Mouse (Mus musculus) lung, embryonic 14.5 days (tissue): Measurements from ENCODE around the gene Ppp1r17. TPM values are rescaled to one million over a fixed set of nuclear protein-coding genes. Genes with fewer than 3 reads are reported as not detected.

Experiments used
- ATAC-seq: fragments of 200-750 bp; cut with Nextera tagmentation; 2 replicates; pipeline ENCODE4 v1.8.0; 2017; ENCODE audit warnings: mild to moderate bottlenecking, moderate TSS enrichment, moderate library complexity; ENCODE audit not compliant: insufficient read depth
- DNase-seq: peaks from one replicate; pipeline ENCODE4 v3.0.0-alpha.2; 2015
- H3K27ac ChIP-seq: fragments of 300-500 bp; sonication (generic); 2 replicates; pipeline ENCODE4 v1.5.1; 2014; ENCODE audit warnings: low read depth, mild to moderate bottlenecking, moderate library complexity
- H3K27me3 ChIP-seq: fragments of 300-500 bp; sonication (generic); 2 replicates; pipeline ENCODE4 v1.6.1; 2014; ENCODE audit warnings: low read length, control low read depth; ENCODE audit not compliant: insufficient read depth
- H3K36me3 ChIP-seq: fragments of 300-500 bp; sonication (generic); 2 replicates; pipeline ENCODE4 v1.6.1; 2014; ENCODE audit warnings: control low read depth; ENCODE audit not compliant: insufficient read depth
- H3K4me1 ChIP-seq: fragments of 300-500 bp; sonication (generic); 2 replicates; pipeline ENCODE4 v1.6.1; 2014; ENCODE audit warnings: antibody characterized with exemption, control low read depth; ENCODE audit not compliant: insufficient read depth
- H3K4me2 ChIP-seq: fragments of 300-500 bp; sonication (generic); 2 replicates; pipeline ENCODE4 v1.6.1; 2014; ENCODE audit warnings: mild to moderate bottlenecking
- H3K4me3 ChIP-seq: fragments of 300-500 bp; sonication (generic); 2 replicates; pipeline ENCODE4 v1.5.1; 2014; ENCODE audit warnings: low read depth, low read length
- H3K9ac ChIP-seq: fragments of 300-500 bp; sonication (generic); 2 replicates; pipeline ENCODE4 v1.6.1; 2014
- H3K9me3 ChIP-seq: fragments of 300-500 bp; sonication (generic); 2 replicates; pipeline ENCODE4 v1.6.1; 2016; ENCODE audit warnings: low read depth, low read length, control low read depth
- CTCF ChIP-seq: IDR thresholded peaks from 2 replicates; pipeline ENCODE4 v1.5.1; 2016; ENCODE audit warnings: antibody characterized with exemption, low read depth
- WGBS: fragments of 180-500 bp; shearing (Covaris S2); extraction: QIAGEN DNeasy Blood & Tissue Kit; methylation state at CpG from one replicate; pipeline ENCODE4 v1.1.7; 2014; 5-methylcytosine and 5-hydroxymethylcytosine counted together
- polyA plus RNA-seq: library from polyadenylated mRNA; unstranded; fragments of >200 nt; fragmentation: Nextera tagmentation; extraction: Ambion mirVana; gene quantifications from 2 replicates; pipeline ENCODE4 v1.2.1, GENCODE M21; 2014

Ppp1r17 gene
- 0.58 TPM in 1 of 2 replicates, not detected in the other for polyA plus RNA-seq

DNA sequence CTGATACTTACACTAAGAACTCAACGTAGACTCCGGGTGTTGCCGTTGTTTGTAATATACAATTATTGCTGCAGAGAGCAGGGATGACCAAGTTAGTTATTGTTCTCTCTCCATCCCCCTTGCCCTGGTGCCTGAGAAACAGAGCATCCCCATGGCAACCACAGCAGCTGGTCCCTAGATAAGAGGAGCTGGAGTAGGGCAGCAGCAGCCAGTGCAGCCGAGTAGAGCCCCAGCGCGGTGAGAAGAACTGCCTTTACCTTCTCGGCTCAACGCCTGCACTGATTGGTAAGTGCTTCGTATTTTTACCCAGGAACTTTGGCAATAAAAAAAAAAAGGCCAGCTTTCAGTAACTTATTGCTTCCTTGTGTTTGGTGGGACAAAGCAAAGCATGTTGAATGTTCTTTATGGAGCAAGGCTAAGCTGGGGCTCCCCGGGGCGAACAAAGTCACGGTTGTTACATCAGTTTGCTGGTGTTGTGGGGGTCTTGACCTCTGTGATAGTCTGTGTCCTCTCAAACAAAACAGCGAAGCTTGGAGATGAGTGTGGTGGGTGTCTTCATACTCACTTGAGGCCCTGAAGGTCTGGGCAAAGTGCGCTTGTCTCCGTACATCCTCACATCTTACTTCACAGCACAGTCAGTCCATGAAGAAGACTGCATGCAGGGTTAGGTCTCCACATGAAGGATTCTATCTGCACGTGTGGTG lies at the start of gene Ppp1r17:
TSS of gene Ppp1r17 (plus strand) at position 207 of the 704 bp plus-strand sequence.
- Histone ChIP-seq H3K4me2 (no peak within 1 kb of the TSS), H3K4me3 (no peak within 1 kb of the TSS), H3K36me3 (no peaks in the 10 kb centered on the region), H3K9ac (no peak within 1 kb of the TSS), H3K9me3 (no peaks in the 10 kb centered on the region), H3K4me1 (no peaks in the 10 kb centered on the region), H3K27ac (no peak within 1 kb of the TSS), H3K27me3 (no peaks in the 10 kb centered on the region)
- ATAC-seq (no peak), DNase-seq (no peak)
- no peak for TF ChIP-seq CTCF
- WGBS = 56% methylated on average over 16 of the region's 16 CpGs

DNA sequence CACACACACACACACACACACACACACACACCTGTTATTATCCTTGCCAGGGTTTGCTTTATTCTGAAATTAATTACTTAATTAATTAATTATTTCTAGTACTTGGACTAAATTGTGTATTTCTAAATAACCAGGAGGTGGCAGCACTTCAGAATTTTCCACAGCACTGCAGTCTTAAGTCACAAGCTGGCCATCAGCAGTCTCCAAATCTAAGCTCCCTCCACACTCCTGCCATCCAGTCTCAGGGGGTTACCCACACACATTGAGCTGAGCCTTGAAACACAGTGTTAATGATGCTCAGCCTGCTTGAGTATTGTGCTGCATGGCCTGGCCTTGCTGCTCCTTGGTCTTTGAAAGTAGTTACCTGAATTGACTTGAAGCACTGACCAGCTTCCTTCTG lies 44.3 kb upstream of the Ppp1r17 start:
- no peaks in the 10 kb centered on the region for H3K4me1 ChIP-seq
- no peak overlapping the region for H3K4me2 ChIP-seq
- H3K27ac ChIP-seq = no peak overlapping the region
- no peaks in the 10 kb centered on the region for H3K27me3 ChIP-seq
- H3K36me3 ChIP-seq = no peaks in the 10 kb centered on the region
- TF ChIP-seq CTCF = peak; percentile 41
- H3K4me3 ChIP-seq = no peak overlapping the region
- H3K9ac ChIP-seq = no peak overlapping the region
- no peak for ATAC-seq
- DNase-seq = peak; percentile 73
- H3K9me3 ChIP-seq = no peaks in the 10 kb centered on the region

- WGBS = 79% methylated on average over 2 of the region's 2 CpGs
- no peak overlapping the region for H3K9ac ChIP-seq
Observed at GRCm38 (mm10) chr6:55979766-55980165, 37.5 kb upstream of the Ppp1r17 start.

GRCm38 (mm10) chr6:56008711-56009110 lies 8.6 kb upstream of the Ppp1r17 start:
- 76% methylated on average over 4 of the region's 4 CpGs for WGBS
- ATAC-seq (no peak), DNase-seq (no peak)
- H3K9me3 ChIP-seq = no peaks in the 10 kb centered on the region
- no peaks in the 10 kb centered on the region for H3K36me3 ChIP-seq
- H3K4me3 ChIP-seq = no peak overlapping the region
- H3K9ac ChIP-seq = no peak overlapping the region
- no peak overlapping the region for H3K4me2 ChIP-seq
- H3K4me1 ChIP-seq = no peaks in the 10 kb centered on the region
- no peak overlapping the region for H3K27ac ChIP-seq
- TF ChIP-seq CTCF = no peak
- no peaks in the 10 kb centered on the region for H3K27me3 ChIP-seq

More at GRCm38 (mm10) chr6:55979766-55980165, 37.5 kb upstream of the Ppp1r17 start:
- H3K4me1 ChIP-seq = no peaks in the 10 kb centered on the region
- H3K27me3 ChIP-seq = no peaks in the 10 kb centered on the region
- no peaks in the 10 kb centered on the region for H3K9me3 ChIP-seq
- H3K36me3 ChIP-seq = no peaks in the 10 kb centered on the region
- no peak overlapping the region for H3K27ac ChIP-seq
- H3K4me3 ChIP-seq = no peak overlapping the region
- no peak for DNase-seq
- H3K4me2 ChIP-seq = no peak overlapping the region
- ATAC-seq = no peak
- no peak for TF ChIP-seq CTCF

DNA sequence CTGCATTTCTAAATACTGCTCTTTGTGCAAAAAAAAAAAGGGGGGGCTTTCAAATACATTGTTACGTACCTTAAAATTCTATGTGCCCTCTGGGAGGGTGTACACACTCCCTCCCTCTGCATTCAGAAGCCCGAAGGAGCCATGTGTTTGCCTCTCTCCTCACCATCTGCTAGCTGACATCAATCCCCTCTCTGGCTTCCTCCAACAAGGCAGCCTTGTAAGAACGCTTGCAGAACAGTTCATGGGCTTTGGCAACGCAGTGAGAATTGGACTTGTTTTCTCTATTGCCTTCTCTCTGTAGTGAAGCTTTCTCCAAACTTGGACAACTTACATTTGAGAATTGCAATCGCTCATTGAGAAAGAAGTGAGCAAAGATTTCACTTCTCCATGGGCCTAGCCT lies 4.9 kb upstream of the Ppp1r17 start:
- Histone ChIP-seq H3K4me1 (no peaks in the 10 kb centered on the region), H3K4me3 (no peak overlapping the region), H3K4me2 (no peak overlapping the region), H3K9ac (no peak overlapping the region), H3K27me3 (no peaks in the 10 kb centered on the region), H3K27ac (no peak overlapping the region), H3K9me3 (no peaks in the 10 kb centered on the region), H3K36me3 (no peaks in the 10 kb centered on the region)
- WGBS = 65% methylated on average over 5 of the region's 5 CpGs
- no peak for TF ChIP-seq CTCF
- ATAC-seq (no peak), DNase-seq (no peak)

- Histone ChIP-seq H3K4me3 (no peak overlapping the region), H3K27ac (no peak overlapping the region), H3K9ac (no peak overlapping the region), H3K9me3 (no peaks in the 10 kb centered on the region), H3K4me1 (no peaks in the 10 kb centered on the region), H3K36me3 (no peaks in the 10 kb centered on the region), H3K27me3 (no peaks in the 10 kb centered on the region), H3K4me2 (no peak overlapping the region)
- ATAC-seq (no peak), DNase-seq (no peak)
- no peak for TF ChIP-seq CTCF
- WGBS = 22% methylated on average over 2 of the region's 2 CpGs
Observed at GRCm38 (mm10) chr6:56019632-56020031, 2.3 kb downstream of the Ppp1r17 start.

GRCm38 (mm10) chr6:56025533-56025932 lies 8.2 kb downstream of the Ppp1r17 start:
- 52% methylated on average over 2 of the region's 2 CpGs for WGBS
- DNase-seq (peak; percentile 28), ATAC-seq (no peak)
- H3K4me1 ChIP-seq = no peaks in the 10 kb centered on the region
- H3K9ac ChIP-seq = no peak overlapping the region
- no peaks in the 10 kb centered on the region for H3K27me3 ChIP-seq
- no peak overlapping the region for H3K4me3 ChIP-seq
- TF ChIP-seq CTCF = peak; percentile 48; the same call in 1 of the 2 replicates
- no peaks in the 10 kb centered on the region for H3K9me3 ChIP-seq
- no peaks in the 10 kb centered on the region for H3K36me3 ChIP-seq
- H3K4me2 ChIP-seq = no peak overlapping the region
- H3K27ac ChIP-seq = no peak overlapping the region
